Mouse (Mus musculus): ENCODE results near the gene Fam135a.
"Not testable (repeated sequence)": the region's sequence is repeated elsewhere in the genome, so short reads cannot be mapped to it uniquely, and the experiment has no call there.

Gene Fam135a

DNA sequence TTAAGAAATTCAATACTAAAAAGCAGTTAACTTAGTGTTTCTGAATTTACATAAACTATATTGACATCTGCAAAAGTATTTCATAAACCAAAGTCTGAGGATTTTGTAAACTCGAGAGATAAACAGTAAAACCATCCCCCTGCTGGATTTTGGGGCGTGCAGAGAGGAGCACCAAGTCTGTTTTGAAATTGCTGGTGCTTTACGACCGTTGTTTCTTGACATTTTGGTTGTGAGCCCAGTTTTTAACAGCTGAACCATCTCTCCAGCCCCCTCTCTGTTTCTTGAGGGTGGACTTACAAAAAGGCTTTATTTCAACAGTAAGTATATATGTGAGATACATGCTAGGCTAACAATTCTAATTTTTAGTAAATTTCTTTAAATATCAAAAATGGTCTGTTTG lies 33.4 kb downstream of the Fam135a start:
- DNase-seq = no peak

DNA sequence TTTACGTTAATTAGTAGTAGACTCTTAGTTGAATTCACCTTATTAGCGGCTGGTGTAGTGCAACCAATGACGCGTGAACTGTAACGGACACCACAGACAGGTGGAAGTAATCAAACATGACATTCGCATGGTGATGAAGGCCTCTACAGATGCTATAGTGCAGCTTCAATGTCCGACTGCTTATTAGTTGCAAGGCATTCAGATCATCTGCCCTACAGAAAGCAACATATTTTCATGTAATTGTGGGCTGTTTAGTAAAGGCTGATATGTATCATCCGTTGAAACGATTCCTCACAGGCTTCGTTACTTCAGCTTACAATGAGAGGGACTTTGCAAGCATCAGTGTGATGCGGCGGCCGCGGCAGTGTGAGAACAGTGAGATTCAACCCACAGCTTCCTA lies 44.4 kb downstream of the Fam135a start:
- DNase-seq = no peak

DNA sequence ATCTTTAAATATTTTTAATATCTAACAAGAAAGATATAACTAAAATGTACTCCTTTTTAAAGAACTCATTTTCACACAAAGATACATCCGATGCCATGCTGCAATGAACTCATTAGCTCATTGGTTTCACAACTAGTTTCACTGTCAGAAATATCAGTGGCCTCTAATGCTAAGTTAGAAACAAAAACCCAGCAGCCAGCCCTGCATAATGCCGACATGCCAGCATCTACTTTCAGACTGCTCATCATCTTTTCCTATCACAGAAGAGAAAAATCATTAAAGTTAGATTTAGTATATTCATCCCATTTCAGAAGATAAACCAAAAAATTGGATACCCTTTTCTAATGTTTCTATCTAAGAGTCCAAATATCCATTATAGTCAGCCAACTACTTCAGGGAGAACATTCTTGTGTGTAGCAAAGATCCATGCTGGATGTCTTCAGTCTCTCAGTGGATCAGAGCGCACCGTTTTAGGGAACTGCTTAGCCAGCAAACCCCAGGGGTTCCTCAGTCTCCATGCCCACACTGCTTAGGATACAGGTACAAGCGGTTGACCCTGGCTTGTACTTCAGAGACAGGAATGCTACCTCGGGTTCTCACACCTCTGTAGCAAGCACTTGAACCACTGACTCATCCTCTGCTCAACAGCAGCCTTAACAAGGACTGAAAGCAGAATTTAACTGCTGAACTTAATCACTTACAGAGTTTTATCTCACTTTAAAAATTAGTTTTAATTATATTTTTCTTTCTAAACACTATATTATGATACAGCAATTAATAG lies 53.2 kb downstream of the Fam135a start:
- peak; percentile 9 for DNase-seq

DNA sequence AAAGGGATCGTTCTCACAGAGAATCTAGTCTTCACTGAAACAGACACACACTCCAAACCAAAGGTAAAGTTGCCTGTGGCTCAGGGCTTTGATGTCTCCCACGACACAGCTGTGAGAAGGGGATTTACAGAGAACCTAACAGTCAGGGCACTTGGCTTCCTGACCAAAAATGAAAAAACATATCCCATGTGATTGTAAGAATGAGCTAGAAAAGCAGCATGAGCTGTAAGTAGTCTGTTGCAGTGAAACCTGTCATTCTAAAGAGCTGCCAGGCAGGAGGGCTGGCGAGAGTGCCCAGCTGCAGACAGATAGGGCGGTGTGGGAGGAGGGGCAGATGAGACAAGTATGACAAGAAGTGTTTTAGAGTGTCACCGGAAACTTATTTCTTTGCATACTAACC lies 54.5 kb downstream of the Fam135a start:
- no peak for DNase-seq

DNA sequence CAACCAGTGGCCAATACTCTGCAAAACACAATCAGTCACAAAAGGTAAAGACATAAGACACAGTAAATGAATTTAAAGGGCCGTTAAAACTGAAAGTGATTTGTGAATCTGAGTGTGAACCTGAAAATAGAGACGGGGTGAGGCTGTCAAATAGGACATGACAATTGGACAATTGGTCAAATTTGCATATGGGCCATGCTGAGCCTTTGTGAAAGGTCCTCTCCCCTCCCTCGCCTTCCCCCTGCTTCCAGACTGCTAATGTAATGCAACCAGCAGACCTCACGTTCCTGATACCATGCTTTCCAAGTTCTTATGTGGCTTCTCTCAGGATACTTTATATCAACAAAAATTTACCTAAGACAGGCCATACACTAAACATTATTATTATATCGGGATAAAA lies 57.1 kb downstream of the Fam135a start:
- DNase-seq = no peak

DNA sequence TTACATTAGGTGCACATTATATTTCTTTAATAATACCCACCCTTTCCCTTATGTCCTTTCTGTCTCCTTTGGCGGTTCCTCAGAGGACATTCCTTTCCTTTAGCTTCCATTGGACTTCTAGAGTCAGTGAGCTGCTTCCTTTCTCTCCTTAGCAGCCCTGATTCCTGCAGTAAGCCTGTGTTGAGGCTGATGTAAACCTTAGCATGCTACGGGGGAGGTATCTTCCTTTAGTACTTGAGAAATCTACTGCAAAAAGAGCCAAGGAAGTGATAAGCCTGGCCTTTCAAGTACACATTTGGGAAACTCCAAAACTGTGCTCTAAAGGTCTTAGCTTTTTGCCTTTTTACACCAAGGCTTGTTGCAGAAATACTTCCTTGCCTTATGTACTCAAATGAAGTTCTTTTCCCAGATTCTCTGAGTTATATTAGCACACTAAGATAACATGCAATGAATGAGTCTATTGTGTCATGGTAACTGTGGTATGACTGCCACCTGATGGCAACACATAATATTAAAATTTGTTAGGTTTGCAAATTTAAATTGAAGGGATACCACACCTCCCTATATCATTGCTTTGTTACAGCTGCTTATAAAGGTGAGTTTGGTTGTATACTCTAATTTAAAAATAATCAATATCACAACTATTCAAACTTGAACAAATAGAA lies 66.2 kb downstream of the Fam135a start:
- DNase-seq = no peak

DNA sequence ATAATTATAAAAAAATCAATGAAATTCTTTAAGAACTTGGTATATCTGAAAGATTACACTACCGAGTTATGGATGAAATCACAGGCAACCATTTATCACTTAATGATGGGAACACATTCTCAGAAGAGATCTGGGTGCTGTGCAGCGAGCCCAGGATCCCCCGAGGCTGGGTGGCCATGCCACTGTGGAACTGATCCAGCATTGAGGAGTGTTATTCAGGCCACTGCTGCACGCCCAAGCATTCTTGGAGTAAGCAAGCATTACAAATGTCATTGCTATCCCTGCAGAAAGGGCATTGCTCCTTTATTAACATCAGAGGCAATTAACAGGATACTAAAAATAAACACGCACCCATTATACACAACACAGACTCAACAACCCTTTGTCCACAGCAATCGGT lies 89.3 kb downstream of the Fam135a start:
- DNase-seq = no peak

DNA sequence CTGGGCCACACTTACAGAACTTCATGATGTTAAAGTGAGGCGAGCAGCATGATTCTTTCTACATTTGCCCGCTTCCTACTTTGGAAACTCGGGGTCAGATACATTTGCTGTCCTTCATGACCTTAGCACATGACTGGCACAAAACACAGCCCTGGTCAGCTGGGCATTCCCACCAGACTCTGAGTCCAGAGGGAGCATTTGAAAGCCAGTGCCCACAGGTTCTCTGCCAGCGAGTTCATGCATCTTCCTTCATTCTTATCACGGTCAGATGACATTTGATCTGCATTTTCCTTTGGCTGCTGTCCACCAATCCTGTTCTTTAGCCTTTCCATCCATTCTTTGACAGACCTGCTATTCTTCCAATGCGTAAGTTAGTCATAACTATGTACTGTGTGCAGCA lies 90.1 kb downstream of the Fam135a start:
- no peak for DNase-seq

DNA sequence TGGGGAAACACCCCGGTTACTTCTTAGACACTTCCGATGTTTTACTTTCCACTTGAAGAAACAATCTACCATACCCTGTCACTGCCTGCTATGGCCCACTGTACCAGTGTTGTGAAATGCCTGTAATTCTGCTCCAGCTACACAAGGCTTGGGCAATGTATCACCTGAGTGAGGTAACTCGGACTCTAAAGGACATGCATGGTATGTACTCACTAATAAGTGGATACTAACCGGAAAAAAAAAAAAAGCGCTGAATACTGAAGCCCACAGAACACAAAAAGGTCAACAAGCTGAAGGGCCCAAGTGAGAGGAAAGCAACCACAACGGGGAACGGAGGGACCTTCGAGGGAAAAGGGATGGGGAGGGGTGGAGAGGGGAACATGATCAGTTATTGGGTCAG lies 92.5 kb downstream of the Fam135a start:
- DNase-seq = no peak

DNA sequence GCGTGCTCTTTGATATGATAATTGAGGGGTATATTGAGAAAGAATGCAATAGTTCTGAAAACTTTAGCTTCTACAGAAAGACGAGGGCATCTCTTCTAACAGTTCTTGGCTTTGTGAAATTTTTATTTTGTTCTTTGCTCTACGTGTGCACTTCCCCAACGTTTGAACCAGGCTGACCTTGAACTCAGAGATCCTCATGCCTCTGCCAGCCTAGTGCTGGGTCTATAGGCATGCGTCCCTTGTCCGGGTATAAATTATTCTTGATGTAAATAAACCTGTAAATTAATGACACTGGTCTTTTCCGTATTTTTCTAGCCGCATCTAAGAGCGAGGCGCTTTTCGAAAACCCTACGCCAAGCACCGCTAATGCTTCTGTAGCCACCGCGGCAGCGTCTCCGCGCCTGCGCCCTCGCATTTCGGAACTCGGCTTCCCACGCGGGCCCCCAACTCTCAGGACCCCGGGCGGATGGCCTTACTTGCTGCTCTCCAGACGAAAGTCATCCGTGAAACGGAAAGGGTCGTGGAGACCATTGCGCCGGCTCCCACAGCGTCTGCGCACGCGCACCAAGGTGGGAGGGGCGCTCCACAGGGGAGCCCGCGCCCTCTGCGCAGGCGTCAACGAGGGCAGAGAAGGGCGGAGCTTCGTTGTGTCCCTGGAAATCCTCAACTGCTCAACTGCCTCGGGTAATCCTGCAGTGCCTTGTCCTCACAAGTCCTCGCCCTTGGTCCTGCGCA lies 94.9 kb downstream of the Fam135a start, which contains the start of gene Sdhaf4:
TSS of gene Sdhaf4 (minus strand) at position 587 of the 735 bp plus-strand sequence.
- DNase-seq = peak; percentile 89

DNA sequence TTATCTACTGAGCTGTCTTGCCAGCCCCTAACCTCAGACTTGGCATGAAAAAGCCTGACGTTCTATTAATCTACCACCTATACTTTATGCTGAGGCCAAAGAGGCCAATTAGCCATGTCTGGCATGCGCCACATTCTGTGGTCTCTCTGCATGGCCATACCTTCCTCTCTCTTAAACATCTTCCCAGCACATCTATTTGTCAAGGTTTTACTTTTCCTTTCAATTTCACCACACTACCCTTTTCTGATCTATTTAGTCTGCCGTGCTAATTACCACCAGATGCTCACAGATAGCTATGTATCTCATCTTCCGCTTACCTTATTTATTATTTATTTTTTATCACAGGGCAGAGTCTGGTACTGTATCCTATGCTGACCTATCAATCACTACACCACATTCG lies 100.8 kb downstream of the Fam135a start:
- no peak for DNase-seq

DNA sequence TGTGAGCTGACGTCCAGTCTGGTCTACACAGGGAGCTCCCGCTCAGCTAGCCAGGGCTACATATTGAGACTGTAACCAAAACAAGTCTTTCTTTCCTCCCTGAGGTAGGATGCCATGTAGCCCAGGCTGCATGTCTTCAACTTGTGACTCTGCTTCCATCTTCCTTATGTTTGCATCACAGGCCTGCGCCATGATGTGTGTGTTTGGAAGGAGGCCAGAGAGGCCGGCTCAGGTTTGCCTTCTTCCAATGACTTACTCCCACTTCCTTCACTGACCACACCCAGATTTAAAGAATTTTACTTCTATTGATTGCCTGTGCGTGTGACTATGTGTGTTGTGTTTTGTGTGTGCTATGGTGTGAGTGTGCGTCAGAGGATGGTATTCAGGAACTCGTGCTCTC lies 101.3 kb downstream of the Fam135a start:
- no peak for DNase-seq

DNA sequence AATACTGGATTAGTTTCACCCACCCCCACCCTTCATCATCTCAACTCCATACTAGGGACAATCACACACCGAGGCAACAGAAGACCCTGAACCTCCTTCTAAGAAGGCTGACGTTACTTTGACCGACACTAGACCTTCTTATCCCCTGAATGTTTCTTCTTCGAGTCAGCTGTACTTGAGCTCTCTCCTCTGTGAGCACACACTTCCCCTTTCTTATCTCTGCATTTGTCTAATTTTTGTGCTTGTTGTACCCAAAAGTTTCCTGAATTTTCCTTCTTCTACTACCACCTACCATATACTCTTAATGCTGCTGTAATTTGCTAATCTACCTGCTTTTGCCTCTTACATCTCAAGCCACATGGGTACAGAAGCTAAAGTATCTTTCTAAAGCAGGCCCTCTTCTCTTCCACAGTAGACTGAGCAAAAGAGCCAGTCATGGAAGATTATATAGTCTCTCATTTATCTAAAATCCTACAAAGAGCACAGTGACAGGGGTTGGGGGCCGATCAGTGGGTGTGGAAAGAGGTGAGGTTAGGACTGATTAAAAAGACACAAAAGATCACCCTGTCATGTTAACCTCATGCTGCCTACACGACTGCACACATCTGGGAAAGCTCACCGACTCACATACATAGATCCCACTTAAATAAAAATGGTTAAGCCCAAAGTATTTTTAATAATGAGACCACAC lies 101.9 kb downstream of the Fam135a start:
- no peak for DNase-seq

DNA sequence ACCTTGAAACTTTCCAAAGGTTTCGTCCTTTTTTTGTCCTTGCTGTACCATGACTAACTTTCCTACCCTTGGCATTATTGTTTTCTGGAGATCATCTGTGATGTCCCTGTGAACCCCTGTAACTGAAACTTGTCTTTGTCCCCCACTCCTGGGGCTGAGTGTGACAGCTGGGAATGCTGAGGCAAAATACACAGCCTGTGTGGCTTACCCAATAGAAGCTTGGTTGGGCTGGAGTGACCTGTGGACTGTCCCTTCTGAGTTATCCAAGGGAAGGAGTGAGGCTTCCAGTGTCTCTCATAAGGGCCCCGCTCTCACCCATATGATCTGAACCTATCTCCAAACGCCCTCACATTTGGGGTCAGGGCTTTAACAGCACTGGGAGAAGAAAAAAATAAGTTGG lies 102.6 kb downstream of the Fam135a start:
- no peak for DNase-seq

DNA sequence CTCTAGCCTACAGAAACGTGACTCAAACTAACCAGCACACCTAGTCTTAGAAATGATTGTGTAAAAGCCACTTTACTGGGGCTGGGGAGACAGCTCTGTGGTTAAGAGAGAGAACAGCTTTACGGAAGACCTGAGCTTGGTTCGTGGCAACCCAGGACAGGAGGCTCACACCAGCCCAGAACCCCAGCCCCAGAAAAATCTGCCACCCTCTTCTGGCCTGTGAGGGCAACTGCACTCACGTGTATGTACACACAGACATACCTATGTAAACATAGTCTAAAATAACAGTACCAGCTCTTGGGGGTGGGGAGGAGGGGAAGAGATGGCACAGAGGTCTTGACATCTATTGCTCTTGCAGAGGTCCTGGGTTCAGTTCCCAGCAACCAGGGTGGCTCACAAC lies 104.7 kb downstream of the Fam135a start:
- no peak for DNase-seq

DNA sequence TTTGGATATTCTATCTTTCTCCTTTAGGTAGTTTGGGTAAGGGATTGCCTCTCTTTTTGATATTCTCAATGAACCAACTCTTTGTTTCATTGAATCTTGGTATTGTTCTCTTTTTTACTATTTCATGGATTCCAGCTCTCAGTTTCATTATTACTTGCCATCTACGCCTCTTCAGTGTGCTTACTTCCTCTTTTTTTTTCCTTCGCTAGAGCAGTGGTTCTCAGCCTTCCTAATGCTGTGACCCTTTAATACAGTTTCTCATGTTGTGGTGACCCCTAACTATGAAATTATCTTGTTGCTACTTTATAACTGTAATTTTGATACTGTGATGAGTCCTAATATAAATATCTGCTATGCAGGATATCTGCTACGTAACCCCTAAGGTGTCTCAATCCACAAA lies 117.0 kb downstream of the Fam135a start:
- DNase-seq = no peak

DNA sequence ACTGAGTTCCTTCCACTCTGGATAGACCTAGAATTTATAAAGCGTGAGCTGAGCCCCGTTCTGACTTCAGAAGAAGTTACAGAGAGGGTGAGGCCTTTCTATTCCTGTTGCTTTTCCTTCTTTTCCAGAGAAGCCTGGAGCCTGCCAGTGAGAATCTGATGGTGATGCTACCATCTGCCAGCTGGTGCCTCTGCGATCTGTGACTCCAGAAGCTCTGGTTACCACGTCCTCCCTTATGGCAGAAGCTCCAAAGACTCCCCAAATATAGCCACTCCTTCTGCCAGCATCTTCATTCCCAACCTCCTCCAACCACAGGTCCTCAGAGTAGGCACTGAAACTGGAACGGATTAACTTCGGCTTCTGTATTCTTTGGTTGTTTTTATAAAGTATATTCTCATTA lies 121.9 kb downstream of the Fam135a start:
- no peak for DNase-seq

DNA sequence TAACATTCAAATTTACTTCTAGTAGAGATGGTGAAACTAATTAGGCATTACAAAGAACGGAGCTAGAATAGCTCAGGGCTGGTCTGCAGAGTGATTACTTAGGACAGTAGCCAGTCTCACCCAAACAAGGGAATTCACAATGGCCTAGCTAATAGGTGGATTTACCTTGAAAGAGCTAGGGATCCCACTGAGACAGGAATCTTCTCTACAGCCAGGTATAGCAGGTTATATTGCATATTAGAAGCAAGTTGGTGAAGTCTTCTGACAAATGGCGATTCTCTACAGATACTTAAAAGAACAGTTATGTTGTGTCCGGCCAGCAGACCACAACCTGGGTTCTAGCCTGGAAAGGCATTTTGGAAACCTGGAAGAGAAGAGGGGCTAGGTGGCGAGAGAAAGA lies 129.0 kb downstream of the Fam135a start:
- not testable (repeated sequence) for DNase-seq

DNA sequence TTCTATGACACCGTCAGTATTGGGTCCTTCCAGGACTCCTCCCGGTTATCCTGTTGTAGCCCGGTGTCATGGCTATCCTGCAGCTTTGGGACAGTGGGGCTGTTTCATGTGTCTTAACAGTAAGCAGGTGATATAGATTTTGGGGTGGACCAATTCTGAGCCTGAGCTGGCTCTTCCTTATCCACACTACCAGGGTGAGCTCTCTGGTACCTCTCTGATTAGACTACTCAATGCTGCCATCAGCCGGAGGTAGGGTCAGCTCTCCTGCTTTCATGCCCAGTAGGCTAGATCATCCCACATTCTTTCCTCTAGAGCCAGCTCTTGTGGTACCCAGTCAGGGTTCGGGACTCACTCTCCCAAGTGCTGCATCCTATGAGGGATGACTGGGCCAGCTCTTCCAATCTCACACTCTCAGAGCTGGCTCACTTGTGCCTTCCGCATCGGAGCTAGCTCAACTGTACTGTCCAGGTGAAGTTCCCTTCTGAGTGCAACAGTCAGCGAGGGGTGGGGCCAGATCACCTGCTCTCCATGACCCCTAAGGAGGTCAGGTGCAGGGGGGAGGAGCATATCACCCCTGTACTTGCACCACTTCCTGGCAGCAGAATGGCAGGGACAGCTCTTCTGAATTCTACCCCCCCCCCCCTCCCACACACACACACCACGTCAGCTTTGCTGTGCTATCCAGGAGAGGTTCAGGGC lies 132.0 kb downstream of the Fam135a start:
- DNase-seq = no peak

DNA sequence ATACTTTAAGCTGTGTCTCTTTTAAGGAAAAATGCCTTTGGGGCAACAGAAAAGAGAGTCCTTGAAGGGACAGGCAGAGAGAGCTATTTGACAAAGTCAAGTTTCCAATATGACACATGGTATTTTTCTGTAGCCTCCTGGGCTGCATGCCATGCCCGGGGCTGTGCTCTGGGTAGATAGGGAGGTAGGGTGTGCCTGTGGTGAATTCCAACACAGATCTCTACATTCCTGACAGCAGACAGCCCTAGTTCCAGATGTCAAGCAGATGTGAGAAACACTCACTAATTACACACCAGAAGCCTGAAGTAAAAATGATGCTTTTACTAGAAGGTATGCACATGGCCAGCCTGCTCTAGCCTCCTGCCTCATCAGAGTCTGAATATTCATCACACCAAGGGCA lies 133.9 kb downstream of the Fam135a start:
- no peak for DNase-seq

Measured in cerebellum, adult 11-12 months (tissue).